Mouse (Mus musculus) stomach, embryonic 16.5 days (tissue): ENCODE measurements around the gene Cks1b. TPM values are rescaled to one million over a fixed set of nuclear protein-coding genes. Genes with fewer than 3 reads are reported as not detected.

ENCODE experiments used
- ATAC-seq: fragments of 200-750 bp; cut with Nextera tagmentation; 2 replicates; pipeline ENCODE4 v1.8.0; 2017; ENCODE audit warnings: moderate number of reproducible peaks, moderate TSS enrichment; ENCODE audit not compliant: insufficient read depth, low FRiP score
- H3K27ac ChIP-seq: fragments of 300-500 bp; sonication (generic); 2 replicates; pipeline ENCODE4 v1.5.1; 2014; ENCODE audit warnings: low read length
- H3K27me3 ChIP-seq: fragments of 300-500 bp; sonication (generic); 2 replicates; pipeline ENCODE4 v1.6.1; 2014; ENCODE audit warnings: low read length, control low read depth, mixed read lengths; ENCODE audit not compliant: control insufficient read depth, insufficient read depth
- H3K36me3 ChIP-seq: fragments of 300-500 bp; sonication (generic); 2 replicates; pipeline ENCODE4 v1.6.1; 2014; ENCODE audit warnings: low read length; ENCODE audit not compliant: control insufficient read depth, insufficient read depth
- H3K4me1 ChIP-seq: fragments of 300-500 bp; sonication (generic); 2 replicates; pipeline ENCODE4 v1.6.1; 2014; ENCODE audit warnings: low read length, control low read depth, mixed read lengths; ENCODE audit not compliant: control insufficient read depth, insufficient read depth
- H3K4me2 ChIP-seq: fragments of 300-500 bp; sonication (generic); 2 replicates; pipeline ENCODE4 v1.6.1; 2014; ENCODE audit warnings: low read depth, low read length, mixed read lengths
- H3K4me3 ChIP-seq: fragments of 300-500 bp; sonication (generic); replicated peaks from 2 replicates; pipeline ENCODE4 v1.5.1; 2014; ENCODE audit warnings: mild to moderate bottlenecking, low read length
- H3K9ac ChIP-seq: fragments of 300-500 bp; sonication (generic); 2 replicates; pipeline ENCODE4 v1.6.1; 2014; ENCODE audit warnings: low read length
- H3K9me3 ChIP-seq: fragments of 300-500 bp; sonication (generic); replicated peaks from 2 replicates; pipeline ENCODE4 v1.6.1; 2016; ENCODE audit warnings: low read length, control low read depth; ENCODE audit not compliant: control insufficient read depth
- WGBS: fragments of 180-500 bp; shearing (Covaris S2); extraction: QIAGEN DNeasy Blood & Tissue Kit; methylation state at CpG from one replicate; pipeline ENCODE4 v1.1.7; 2014; 5-methylcytosine and 5-hydroxymethylcytosine counted together
- polyA plus RNA-seq: library from polyadenylated mRNA; unstranded; fragments of >200 nt; fragmentation: Nextera tagmentation; extraction: Ambion mirVana; gene quantifications from 2 replicates; pipeline ENCODE4 v1.2.1, GENCODE M21; 2015

Cks1b gene
- polyA plus RNA-seq, 1 experiment from 2014 or later = 323 TPM

DNA sequence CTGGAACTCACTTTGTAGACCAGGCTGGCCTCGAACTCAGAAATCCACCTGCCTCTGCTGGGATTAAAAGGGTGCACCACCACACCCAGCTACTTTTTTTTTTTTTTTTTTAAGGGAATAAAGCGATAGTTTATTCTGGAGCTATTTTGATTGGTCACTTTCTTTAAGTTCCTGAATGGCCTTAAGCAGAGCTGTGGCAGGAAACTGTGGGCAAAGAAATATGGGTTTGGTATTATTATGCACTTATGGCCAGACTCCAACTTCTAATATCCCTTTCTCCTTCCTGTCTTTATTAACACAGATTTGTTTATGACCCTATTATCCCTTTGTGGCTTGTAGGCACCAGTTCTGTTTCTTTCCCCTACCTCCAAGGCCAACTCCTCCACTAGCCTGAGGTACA, 2.2 kb upstream of the Cks1b start:
- peak overlapping the region; percentile 86 for H3K9ac ChIP-seq
- H3K4me2 ChIP-seq = peak overlapping the region; percentile 78
- peak overlapping the region; percentile 70 for H3K4me3 ChIP-seq
- H3K36me3 ChIP-seq = peaks cover 4% of the 10 kb centered on the region; the same call in 1 of the 2 replicates
- H3K27ac ChIP-seq = peak overlapping the region; percentile 99
- no peak for ATAC-seq
- peaks cover 48% of the 10 kb centered on the region for H3K4me1 ChIP-seq
- no peaks in the 10 kb centered on the region for H3K27me3 ChIP-seq
- H3K9me3 ChIP-seq = no peaks in the 10 kb centered on the region
- 51% methylated on average over 2 of the region's 2 CpGs for WGBS

DNA sequence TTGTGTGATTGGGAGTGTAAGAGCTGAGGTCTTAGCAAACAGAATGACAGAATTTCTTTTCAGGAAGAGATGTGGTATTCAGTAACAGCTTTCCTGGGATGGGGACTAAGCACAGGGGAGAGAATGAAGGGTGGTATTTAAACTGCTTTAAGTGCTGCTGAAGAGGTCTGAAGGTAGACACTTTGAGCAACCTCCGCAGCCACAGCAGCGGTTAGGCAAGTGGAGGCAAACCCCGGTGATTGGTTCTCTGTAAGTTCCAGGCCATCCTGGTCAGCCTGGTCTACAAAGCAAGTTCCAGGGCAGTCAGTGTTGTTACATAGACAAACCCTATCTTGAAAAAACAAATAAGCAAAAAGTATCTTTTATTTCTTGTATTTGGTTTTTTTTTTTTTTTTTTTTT, 1.8 kb upstream of the Cks1b start:
- Histone ChIP-seq H3K4me3 (peak overlapping the region; percentile 70), H3K4me1 (peaks cover 48% of the 10 kb centered on the region), H3K36me3 (peaks cover 6% of the 10 kb centered on the region), H3K9me3 (no peaks in the 10 kb centered on the region), H3K27ac (peak overlapping the region; percentile 99), H3K9ac (peak overlapping the region; percentile 79), H3K4me2 (peak overlapping the region; percentile 78), H3K27me3 (no peaks in the 10 kb centered on the region)
- 20% methylated on average over 3 of the region's 3 CpGs for WGBS
- no peak for ATAC-seq

DNA sequence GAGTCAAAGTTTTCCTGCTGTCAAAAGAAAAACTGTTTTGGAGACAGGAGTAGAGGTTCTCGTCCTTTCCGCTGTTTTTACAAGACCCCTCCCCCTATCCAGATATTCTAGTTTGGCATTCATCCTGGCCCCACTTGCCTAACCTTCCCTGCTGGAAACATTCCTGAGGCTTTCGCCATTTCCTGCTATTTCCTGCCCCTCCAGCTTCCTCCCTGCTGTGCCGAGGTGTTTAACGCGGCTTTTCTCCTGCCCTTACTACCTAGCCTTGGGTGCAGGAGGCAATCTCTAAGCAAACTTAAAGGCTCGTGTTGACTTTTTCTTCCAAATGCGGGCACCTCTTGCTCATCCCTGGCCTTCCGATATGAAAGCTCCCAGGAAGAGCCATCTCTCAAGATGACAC, 1.4 kb upstream of the Cks1b start:
- no peaks in the 10 kb centered on the region for H3K9me3 ChIP-seq
- WGBS = 1% methylated on average over 9 of the region's 9 CpGs
- peak overlapping the region; percentile 79 for H3K9ac ChIP-seq
- H3K36me3 ChIP-seq = peaks cover 10% of the 10 kb centered on the region
- peaks cover 44% of the 10 kb centered on the region for H3K4me1 ChIP-seq
- peak overlapping the region; percentile 99 for H3K27ac ChIP-seq
- peak overlapping the region; percentile 70 for H3K4me3 ChIP-seq
- ATAC-seq = no peak
- H3K27me3 ChIP-seq = no peaks in the 10 kb centered on the region
- H3K4me2 ChIP-seq = peak overlapping the region; percentile 78

DNA sequence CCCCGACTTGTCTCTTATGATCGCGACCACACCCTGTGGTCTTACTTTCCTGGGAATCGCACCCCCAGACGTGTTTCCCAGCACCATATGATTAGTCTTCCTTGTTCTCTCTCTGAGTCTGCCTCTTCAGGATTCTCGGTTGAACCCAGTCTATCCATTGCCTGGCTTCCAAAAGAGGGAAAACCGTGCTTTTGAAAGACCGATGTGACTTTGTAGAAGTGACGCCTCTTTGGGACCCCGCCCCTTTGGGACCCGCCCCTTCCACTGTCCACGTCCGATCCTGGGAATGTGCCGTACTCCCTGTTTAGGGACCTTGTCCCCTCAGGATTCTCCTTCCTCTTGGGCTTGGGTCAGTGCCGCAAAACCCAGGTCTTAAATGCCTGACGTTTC, 673 bp upstream of the Cks1b start:
- Histone ChIP-seq H3K4me2 (peak overlapping the region; percentile 78), H3K9me3 (no peaks in the 10 kb centered on the region), H3K27ac (peak overlapping the region; percentile 99), H3K27me3 (no peaks in the 10 kb centered on the region), H3K4me3 (peak overlapping the region; percentile 70), H3K36me3 (peaks cover 17% of the 10 kb centered on the region), H3K9ac (peak overlapping the region; percentile 79), H3K4me1 (peaks cover 37% of the 10 kb centered on the region)
- WGBS = under 1% methylated on average over 16 of the region's 16 CpGs
- ATAC-seq = peak; percentile 16

DNA sequence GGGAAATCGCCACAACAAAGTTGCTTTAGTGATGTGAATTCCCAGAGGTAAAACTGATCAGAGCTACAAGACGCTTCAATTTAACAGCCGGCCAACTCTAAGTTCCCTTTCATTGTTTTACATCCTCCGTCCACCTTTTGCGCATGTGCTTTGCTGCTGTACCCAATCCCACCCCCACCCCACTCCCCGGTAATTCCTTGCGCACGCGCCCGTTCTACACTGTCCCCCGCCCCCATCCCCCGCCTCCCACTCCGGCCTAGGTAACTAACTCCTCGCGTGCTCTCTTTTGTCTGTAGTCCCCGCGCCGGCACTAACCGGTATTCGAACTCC, 378 bp downstream of the Cks1b start:
- peaks cover 27% of the 10 kb centered on the region for H3K4me1 ChIP-seq
- H3K36me3 ChIP-seq = peaks cover 18% of the 10 kb centered on the region
- H3K9ac ChIP-seq = peak overlapping the region; percentile 74
- peak overlapping the region; percentile 99 for H3K27ac ChIP-seq
- ATAC-seq = peak; percentile 12
- peak overlapping the region; percentile 70 for H3K4me3 ChIP-seq
- under 1% methylated on average over 20 of the region's 20 CpGs for WGBS
- peak overlapping the region; percentile 78 for H3K4me2 ChIP-seq
- H3K9me3 ChIP-seq = no peaks in the 10 kb centered on the region
- no peaks in the 10 kb centered on the region for H3K27me3 ChIP-seq

DNA sequence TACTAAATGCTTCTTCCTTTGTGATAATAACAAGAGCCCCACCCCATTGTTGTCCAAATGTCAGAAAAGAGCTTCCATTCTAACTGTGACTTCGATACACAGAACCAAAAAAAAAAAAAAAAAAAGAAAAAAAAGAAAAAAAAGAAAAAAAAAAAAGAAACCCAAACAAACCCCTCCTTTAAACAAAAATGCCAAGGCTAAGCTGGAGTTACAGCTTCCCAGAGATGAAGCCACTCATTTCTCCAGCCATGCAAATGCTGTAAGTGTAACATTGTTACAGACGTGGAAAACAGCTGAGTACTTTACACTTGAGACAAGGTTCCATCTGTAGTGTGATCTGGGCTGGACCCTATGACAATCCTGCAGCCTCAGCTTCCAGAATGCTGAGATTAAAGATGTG, 1.1 kb downstream of the Cks1b start:
- peak overlapping the region; percentile 78 for H3K4me2 ChIP-seq
- H3K9me3 ChIP-seq = no peaks in the 10 kb centered on the region
- H3K4me1 ChIP-seq = peaks cover 25% of the 10 kb centered on the region
- peak overlapping the region; percentile 74 for H3K9ac ChIP-seq
- H3K4me3 ChIP-seq = peak overlapping the region; percentile 70
- peak overlapping the region; percentile 99 for H3K27ac ChIP-seq
- peaks cover 18% of the 10 kb centered on the region for H3K36me3 ChIP-seq
- 17% methylated on average over 2 of the region's 2 CpGs for WGBS
- no peak for ATAC-seq
- no peaks in the 10 kb centered on the region for H3K27me3 ChIP-seq

DNA sequence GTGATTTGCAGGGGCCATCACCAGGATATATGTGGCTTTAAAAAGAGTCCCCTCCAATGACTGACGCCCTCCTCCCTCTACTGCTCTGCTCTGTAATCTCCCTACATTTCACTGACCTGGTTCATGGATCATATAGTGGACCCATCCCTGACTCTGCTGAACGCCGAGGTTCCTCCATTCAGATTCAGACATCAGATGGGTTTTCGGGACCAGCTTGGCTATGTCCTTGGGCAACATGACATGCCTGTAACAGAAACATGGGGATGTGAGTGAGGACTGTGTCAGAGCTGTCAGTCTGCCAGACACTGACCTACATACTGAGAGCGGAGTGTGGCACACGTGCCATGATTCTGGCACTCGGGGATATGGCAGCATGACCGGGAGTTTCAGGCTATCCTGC, 2.0 kb downstream of the Cks1b start:
- Histone ChIP-seq H3K4me3 (no peak overlapping the region), H3K9ac (no peak overlapping the region), H3K9me3 (no peaks in the 10 kb centered on the region), H3K4me2 (no peak overlapping the region), H3K27ac (no peak overlapping the region), H3K27me3 (no peaks in the 10 kb centered on the region), H3K36me3 (peaks cover 18% of the 10 kb centered on the region), H3K4me1 (peaks cover 21% of the 10 kb centered on the region)
- 92% methylated on average over 8 of the region's 8 CpGs for WGBS
- ATAC-seq = no peak

DNA sequence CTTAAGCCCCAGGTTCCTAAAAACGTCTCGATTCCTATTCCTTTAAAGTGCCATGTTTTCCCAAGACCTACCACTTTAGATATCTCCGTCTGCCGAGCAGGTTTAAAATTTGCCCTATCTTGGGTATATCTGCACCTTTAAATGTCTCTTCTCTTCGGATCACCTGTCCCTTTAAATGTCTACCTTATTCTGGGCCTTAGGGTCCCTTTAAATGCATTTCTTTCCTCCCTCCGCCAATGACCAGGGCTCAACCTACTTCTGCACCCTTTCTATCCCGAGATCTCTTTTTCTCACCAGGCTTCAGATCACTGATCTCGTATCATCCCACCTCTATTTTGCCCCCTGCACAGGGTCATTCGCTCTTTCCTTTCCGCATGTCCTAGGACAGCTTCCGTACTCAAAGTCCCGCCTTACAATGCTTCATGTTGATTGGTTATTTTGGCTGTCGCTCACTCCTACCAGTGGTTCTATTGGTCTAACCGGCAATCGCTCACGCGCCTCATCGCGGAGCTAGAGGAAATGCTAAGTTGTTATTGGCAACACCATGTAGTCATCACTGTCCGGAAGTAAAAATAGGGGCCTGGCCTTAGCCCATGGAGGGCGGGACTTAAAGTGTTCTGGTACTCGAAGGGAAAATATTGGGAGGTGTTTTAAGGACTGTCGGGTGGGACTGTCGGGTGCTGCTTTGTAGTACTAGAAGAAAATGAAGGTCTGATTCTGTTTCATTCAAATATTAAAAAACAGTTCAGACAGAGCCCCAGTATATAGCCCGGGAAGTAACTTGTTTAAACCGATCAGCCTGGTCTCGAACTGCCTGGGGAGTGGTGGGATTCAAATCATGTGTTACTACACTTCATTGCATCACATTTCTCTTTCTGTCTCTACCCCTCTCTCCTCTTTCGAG, 6.4 kb downstream of the Cks1b start, which contains the start of gene Flad1:
TSS of gene Flad1 (minus strand) at position 381 of the 904 bp plus-strand sequence.
- H3K9ac ChIP-seq = peak within 1 kb of the TSS; percentile 68
- peak; percentile 99 for ATAC-seq
- peaks cover 25% of the 10 kb centered on the region for H3K36me3 ChIP-seq
- H3K4me1 ChIP-seq = peaks cover 7% of the 10 kb centered on the region
- H3K27me3 ChIP-seq = no peaks in the 10 kb centered on the region
- H3K4me3 ChIP-seq = peak within 1 kb of the TSS; percentile 61
- no peaks in the 10 kb centered on the region for H3K9me3 ChIP-seq
- H3K27ac ChIP-seq = peak within 1 kb of the TSS; percentile 11; the same call in 1 of the 2 replicates
- peak within 1 kb of the TSS; percentile 65 for H3K4me2 ChIP-seq
- WGBS = 6% methylated on average over 28 of the region's 28 CpGs

DNA sequence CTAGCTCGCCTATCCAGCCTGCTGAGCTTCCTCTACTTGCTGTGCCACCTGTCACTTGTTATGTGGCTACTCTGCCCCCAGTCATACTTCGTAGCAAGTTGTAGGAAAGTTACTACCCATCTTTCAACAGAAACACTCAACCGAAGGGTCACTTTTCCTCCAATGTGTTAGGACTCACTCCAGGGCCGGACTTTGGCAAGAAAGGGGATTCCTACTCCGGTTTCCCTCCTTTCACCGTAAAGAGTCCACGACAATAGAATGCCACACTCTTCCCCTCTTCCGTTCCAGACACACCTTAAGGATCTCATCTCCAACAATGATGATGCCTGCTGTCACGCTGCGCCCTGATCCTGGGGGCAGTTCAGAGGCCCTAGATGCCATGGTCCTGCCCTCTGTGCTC, 7.3 kb downstream of the Cks1b start:
- no peaks in the 10 kb centered on the region for H3K9me3 ChIP-seq
- H3K9ac ChIP-seq = peak overlapping the region; percentile 68
- 77% methylated on average over 10 of the region's 10 CpGs for WGBS
- H3K27ac ChIP-seq = no peak overlapping the region
- H3K4me1 ChIP-seq = peaks cover 3% of the 10 kb centered on the region; the same call in 1 of the 2 replicates
- ATAC-seq = no peak
- peak overlapping the region; percentile 61 for H3K4me3 ChIP-seq
- no peaks in the 10 kb centered on the region for H3K27me3 ChIP-seq
- peaks cover 22% of the 10 kb centered on the region for H3K36me3 ChIP-seq
- H3K4me2 ChIP-seq = peak overlapping the region; percentile 65
